Mouse (Mus musculus) gastrocnemius, adult 18-20 months (tissue): Measurements from ENCODE around the gene Tek. TPM values are rescaled to one million over a fixed set of nuclear protein-coding genes. Genes with fewer than 3 reads are reported as not detected.
A peak's percentile ranks its signal among the peaks of the same experiment; 100 is the strongest.

Source experiments
- DNase-seq: peaks from one replicate; pipeline ENCODE4 v3.0.0; 2021; ENCODE audit warnings: low spot score
- total RNA-seq, 2 experiments: library from RNA; stranded (reverse); gene quantifications; 2 replicates each; pipeline ENCODE4 v1.2.3; 2021

The Tek gene
- total RNA-seq, 2 experiments from 2014 or later = 8.8 to 12.2 TPM

DNA sequence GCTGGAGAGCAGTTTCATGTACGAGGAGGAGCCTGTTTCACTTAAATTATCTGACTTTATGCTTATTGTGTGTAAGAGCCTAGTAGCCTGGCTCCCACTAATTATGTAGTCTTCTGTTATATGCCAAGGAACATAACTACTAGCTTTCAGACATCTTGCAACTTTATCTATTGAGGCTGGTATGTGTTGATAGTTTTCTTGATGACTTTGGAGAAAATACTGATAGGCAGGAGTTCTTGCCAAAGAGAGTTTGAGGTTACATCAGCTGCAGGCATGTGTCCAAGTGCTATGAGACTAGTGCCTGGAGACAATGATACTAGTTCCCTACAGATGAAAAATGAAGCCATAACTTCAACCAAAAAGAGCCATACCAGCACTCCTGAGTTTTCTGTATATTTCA, 64.1 kb downstream of the Tek start:
- peak; percentile 60 for DNase-seq

GRCm38 (mm10) chr4:94810616-94811015, 71.5 kb downstream of the Tek start:
- DNase-seq = no peak

GRCm38 (mm10) chr4:94826891-94827290, 87.8 kb downstream of the Tek start:
- no peak for DNase-seq

DNA sequence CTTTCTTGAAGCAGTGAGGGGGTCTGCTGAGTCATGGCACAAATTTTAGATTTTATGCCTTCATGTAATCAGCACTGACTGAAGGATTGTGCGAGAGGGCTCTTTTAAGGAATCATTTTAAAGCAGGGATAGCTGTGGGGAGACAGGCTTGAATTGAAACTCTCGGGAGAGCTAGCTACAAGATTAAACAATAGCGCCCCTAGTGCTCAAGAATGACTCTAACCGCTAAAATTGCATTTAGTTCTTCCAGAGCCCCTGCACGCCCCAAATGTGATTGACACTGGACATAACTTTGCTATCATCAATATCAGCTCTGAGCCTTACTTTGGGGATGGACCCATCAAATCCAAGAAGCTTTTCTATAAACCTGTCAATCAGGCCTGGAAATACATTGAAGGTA, 88.3 kb downstream of the Tek start:
- DNase-seq = no peak

DNA sequence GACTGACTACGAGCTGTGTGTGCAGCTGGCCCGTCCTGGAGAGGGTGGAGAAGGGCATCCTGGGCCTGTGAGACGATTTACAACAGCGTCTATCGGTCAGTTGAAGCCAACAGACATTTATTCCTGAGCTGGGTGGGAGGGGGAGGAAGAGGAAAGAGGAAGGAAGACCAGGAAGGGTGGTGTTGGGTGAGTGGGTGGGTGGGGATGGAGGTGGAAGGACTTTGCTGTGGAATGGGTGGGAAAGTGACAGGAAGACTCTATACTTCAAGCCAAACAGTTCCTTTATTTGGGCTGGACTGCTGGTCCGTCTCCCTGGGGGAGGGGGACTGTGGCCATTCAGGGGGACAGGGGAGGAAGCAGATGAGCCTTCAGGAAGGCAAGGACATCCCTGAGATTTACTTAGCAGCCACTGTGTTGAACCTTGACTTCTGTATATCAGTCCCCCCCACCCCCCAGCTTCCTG, 90.9 kb downstream of the Tek start:
- DNase-seq = no peak

DNA sequence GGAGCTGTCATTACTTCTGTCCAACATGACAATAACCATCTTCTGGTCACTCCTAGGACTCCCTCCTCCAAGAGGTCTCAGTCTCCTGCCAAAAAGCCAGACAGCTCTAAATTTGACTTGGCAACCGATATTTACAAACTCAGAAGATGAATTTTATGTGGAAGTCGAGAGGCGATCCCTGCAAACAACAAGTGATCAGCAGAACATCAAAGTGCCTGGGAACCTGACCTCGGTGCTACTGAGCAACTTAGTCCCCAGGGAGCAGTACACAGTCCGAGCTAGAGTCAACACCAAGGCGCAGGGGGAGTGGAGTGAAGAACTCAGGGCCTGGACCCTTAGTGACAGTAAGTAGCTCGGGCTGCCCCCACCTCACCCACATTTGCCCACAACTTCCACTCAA, 98.0 kb downstream of the Tek start:
- no peak for DNase-seq

- no peak for DNase-seq
These were observed 114.2 kb downstream of the Tek start for GRCm38 (mm10) chr4:94853301-94853700.

DNA sequence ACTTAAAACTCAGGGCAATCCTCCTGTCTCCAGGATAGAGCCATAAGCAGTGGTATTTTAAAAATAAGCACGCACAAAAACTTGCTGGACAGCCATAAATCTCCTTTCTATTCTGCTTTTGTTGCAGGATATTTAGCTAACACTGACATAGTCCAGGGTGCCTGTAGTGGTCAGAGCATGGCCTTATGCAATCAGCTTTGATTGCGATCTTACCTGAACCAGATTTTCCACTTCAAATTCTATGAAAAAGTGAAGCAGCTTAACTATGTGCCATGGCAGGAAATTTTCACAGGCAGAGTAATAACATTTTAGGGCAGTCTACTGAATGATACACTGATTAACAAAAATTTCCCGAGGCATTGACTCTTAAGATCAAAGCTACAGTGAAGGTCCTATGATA, 115.2 kb downstream of the Tek start:
- no peak for DNase-seq

DNA sequence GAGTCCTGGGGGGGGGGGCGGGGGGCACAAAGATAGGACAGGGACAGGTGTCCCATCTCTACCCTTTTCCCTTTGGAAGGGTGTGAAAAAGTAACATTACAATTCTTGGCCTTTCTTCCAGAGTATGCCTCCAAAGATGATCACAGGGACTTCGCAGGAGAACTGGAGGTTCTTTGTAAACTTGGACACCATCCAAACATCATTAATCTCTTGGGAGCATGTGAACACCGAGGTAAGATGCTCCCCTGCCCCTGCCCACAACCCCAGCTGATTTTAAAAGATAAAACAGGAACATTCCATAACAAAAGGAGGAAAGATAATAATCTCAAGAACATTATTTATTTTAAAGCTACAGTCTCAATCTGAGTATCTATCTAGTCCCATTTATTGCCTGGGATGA, 116.1 kb downstream of the Tek start:
- no peak for DNase-seq

DNA sequence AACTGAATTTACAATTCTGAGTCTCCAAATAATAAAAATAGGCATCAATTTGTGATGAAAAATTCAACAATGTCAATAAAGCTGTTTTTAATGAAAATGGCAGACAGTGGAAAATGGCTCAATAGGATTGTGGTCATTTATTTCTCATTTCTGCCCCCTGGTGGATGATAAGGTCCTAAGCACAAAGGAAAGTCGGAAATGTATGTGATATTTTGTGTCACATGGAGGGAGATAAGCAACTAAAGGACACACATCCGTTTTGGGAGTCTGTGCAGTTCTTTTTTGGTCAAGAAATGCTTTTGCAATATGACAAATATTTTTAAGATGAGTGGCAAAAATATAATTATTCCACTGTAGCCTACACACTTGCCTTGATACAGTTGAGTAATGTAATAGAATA, 161.7 kb downstream of the Tek start:
- peak; percentile 28 for DNase-seq

GRCm38 (mm10) chr4:94901780-94902179, 162.7 kb downstream of the Tek start:
- DNase-seq = no peak

Other genes starting within 250 kb of the Tek start
- not detected for gene Gm10306, start 182.7 kb upstream of the Tek start, total RNA-seq
- 1 to 10 TPM; 1.9 to 2.0 TPM for gene Caap1, start 182.5 kb upstream of the Tek start, total RNA-seq
- 10 to 100 TPM; 31.3 to 38.0 TPM for gene Plaa, start 136.0 kb upstream of the Tek start, total RNA-seq
- 1 to 10 TPM; 6.3 to 6.4 TPM for gene Ift74, start 124.8 kb upstream of the Tek start, total RNA-seq
- not detected for gene Lrrc19, start 89.1 kb upstream of the Tek start, total RNA-seq
- under 1 TPM; 0.43 to 0.62 TPM for gene Eqtn, start 189.6 kb downstream of the Tek start, total RNA-seq
- 1 to 10 TPM; 6.6 to 8.5 TPM for gene Mysm1, start 239.8 kb downstream of the Tek start, total RNA-seq